Mouse (Mus musculus) telencephalon, adult 2 months (tissue): Measurements from ENCODE around the gene Cyp26b1.

Experiments
- DNase-seq: peaks from one replicate; pipeline ENCODE4 v3.0.0-alpha.2; 2011; ENCODE audit warnings: low read depth, low spot score

Cyp26b1 gene

DNA sequence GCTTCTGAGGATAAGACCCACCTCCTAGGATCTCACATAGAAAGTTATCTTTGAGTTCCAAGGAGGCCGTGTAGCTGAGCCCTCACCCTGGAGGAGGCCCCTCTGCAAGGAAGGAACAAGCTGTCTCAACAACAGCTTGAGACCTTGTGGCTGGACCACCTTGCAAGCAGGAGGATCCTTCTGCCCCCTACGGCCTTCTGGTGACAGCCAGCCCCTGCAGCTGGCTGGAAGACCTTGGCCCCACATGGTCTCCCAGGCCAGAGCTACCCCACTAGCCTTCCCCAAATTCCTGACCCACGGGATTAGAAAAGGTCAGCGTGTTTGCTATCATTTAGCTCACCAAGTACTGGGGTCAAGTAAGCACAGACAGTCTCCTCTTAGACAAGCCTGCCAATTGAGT is 30.8 kb downstream of the Cyp26b1 start:
- DNase-seq = no peak

DNA sequence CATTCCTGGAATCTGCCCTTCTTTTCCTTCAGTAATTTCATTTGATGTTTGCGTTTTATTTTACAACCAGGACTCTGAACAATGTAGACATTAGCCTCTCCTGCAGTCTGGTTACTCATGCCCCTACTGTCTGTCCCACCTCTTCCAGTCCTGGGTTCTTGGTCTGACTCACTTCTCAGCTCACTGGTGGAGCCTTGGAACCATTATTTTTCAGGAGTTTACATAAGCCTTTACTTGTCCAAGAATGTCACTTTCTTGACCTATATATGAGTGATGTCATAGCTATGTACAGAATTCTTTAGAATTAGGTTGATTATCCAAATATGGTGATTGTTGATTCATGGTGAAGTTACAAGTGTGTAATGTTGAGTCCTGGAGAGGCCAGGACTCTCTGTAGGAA is 32.5 kb downstream of the Cyp26b1 start:
- DNase-seq = no peak

DNA sequence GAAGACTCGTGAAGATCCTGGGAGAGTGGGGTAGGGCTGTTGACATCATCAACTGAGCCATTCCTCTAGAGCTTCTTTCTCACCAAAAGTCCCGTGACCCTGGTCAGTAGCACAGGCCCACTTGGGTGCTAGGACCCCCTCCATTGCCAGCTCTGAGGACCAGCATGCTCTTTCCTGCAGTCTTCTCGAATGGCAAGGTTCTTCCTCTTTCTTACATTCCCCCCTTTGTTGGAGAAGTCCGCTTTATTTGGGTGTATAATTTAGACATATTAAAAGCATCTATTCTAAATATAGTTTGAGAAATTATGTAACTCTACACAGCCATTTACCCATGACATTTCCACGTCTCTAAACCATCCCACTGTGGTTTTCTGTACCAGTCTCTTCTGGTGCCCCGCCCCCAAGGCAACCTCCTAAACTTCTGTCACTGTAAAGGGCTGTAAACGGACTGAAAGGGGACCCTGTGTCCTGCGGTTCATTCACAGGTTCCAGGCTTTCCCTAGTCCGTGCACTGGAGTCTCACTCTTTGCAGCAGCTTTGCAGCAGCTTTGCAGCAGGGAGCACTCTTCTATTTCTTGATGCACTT is 43.8 kb downstream of the Cyp26b1 start:
- DNase-seq = no peak

DNA sequence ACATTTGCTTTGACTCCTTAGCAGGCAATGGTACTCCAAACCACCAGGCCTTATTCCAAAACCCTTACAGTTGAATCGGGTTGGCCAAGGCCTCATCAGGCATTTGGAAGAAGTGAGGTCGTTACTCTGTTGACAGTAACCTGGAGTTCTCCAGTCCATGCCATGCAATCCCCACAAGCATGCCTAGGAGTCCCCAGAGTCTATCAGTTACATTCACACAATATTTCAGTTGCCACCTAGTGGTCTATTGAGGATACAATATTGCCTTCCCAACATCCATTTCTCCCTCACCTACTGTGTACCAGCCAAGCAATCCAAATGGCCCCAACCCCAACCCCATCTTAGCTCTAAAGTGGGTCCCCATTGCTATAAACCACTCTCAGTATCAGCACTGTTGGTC is 48.3 kb downstream of the Cyp26b1 start:
- no peak for DNase-seq

DNA sequence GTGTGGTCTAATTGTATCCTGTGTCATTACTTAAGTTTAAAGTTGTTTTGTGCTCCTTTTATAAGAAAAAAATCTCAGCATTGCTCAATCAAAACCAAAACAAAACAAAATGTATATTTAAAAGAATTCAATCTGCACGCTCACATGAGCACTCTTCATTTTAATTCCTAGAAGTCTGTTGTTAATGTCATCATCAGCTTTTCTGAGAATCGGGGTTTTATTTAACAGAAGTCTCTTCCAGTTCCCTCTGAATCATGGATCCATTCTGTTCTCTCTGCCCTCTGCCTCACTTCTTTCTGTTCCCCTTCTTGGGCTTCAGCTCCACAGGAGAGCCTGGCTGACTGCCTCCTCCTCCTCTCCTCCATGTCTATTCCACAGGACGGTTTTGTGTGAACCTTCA is 49.3 kb downstream of the Cyp26b1 start:
- no peak for DNase-seq

DNA sequence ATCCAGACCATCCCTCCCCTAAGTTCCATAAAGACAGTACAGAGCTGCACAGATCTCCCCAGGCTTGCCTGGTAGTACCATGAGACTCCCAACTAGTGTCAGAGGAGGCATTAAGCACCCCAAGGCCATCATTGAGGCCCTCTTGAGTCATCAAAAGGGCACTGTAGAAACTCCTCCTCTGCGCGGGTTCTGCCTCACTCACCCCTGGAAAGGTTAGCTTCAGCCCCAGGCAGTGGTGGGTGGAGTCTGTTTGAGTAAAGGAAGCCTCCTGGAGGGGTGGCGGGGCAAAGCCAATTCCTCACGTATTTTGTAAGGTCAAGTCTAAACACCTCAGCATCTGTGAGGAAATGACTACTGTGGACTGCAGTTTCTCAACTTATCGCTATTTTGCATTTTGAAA is 50.2 kb downstream of the Cyp26b1 start:
- DNase-seq = no peak

DNA sequence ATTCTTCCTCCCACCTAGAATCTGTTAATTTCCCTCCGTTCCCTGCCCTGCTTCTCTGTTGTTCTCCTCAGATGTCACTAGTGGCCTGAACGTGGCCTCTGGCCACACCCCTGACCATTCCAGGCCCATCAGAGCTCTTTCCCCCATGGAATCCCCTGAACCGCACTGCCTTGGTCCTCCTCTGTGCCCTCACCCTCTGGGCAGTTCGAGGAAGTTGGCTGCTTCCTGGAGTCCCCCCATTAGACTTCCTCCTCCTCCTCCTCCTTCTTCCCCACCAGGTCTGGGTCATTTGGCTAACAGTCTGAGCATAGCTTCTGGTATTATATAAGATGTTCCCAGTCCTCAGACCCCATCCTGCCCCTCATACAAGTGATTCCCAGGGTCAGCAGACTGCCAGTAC is 53.8 kb downstream of the Cyp26b1 start:
- DNase-seq = no peak

DNA sequence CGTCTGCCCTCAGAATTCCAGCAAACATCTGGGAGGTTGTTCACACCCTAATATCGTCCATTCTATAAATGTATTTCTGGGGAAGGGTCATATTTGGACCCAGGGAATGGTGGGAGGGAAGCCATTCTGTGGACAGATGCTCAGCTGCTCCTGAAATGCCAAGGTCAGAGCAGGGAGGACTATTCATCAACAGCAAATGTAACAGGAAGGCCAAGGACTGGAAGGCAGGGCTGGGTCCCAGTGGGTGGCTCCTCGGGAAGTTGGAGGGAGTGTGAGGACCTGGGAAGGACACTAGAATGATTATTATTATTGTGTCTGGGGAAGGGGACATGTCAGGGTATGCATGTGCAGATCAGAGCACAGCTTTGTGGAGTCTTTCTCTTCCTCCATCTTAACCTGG is 55.0 kb downstream of the Cyp26b1 start:
- no peak for DNase-seq

DNA sequence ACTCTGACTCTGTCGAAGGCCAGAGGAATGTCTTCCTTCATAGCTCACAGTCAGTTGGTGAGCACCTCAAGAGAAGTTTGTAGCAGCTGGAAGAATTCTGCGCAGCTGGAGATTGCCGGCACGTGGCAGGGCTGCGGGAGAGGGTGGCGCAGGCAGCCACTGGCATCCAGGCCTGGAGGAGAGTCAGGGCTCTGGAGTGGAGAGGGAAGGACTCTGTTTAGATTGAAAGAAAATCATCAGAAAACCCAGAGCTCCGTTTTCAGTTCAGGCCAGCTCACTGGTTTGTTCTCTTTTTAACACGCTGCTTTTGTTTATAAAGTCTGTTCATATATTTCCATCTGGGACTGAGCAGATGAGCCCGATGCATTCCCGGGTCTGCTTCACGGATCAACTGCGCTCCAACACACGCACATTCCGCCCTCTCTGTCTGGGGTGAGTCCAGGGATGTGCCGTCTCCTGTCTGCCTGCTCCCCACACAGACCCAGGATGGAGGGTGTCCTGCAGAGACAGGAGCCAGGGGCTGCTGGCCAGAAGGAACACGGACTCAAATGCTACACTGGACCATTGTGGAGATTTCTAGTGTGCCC is 56.0 kb downstream of the Cyp26b1 start:
- no peak for DNase-seq

DNA sequence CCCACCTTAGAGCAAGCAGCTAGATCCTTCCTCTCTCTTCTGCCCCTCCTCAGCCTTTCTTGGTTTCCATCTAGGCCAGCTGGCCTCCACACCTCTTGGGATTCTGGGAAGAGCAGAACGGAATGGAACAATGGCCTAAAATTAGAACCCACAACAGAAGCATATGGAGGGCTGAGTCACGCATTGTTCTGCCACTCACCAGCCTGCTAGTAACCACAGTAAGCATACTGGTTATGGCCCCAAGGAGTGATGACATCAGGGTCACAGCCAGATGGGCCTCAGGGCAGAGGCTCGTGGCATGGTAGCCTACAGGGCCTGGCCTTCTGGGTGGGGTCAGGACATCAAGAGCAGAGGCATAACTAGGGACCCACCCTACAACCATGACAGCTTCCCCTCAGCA is 58.8 kb downstream of the Cyp26b1 start:
- peak; percentile 13 for DNase-seq

DNA sequence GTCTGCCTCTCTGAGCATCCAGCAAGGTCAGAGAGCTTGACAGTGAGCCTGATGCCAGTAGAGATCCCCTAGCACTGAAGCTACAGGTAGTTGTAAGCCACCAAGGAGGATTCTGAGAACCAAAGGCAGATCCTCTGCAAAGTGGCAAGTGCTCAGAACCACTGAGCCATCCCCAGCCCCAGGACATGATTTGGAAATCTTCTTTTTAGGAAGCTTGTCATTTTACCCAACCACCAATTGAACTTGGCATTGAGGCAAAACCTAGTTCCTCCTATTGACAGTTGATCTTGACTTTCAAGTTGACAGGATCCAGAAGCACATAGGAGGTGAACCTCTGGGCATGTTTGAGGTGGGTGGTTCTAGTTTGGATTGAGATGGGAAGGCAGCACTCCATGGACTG is 63.8 kb downstream of the Cyp26b1 start:
- no peak for DNase-seq

DNA sequence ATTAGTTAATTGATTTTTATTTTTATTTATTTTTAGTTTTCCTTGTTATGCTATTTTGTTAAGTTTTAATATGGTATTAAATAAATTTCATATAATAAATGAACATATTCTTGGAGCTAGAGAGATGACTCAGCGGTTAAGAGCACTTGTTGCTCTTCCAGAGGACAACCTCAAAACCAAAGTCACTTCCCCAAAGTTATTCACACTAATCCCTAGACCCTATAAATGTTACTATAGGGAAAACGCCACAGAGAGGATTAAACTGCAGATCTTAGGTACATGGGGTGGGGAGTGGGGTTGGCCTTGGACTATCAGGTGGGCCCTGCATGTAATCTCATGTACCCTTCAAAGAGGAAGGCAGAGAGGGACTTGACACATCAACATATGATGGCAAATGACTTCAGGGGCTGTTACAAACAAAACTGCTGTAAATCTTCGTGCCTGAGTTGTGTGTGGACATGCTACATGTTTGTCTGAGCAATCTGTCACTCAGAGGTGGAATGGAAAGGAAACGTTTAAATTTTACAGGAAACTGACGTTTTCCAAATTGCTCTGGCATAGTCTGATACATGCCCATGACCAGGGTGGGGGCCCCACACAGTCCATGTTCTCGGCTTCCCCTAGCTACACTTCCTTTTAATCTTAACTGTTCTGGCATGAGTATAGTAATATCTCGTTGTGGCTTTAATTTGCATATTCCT is 68.7 kb downstream of the Cyp26b1 start:
- no peak for DNase-seq
